Mouse (Mus musculus): Measurements from ENCODE around the gene Cdk6.

DNA sequence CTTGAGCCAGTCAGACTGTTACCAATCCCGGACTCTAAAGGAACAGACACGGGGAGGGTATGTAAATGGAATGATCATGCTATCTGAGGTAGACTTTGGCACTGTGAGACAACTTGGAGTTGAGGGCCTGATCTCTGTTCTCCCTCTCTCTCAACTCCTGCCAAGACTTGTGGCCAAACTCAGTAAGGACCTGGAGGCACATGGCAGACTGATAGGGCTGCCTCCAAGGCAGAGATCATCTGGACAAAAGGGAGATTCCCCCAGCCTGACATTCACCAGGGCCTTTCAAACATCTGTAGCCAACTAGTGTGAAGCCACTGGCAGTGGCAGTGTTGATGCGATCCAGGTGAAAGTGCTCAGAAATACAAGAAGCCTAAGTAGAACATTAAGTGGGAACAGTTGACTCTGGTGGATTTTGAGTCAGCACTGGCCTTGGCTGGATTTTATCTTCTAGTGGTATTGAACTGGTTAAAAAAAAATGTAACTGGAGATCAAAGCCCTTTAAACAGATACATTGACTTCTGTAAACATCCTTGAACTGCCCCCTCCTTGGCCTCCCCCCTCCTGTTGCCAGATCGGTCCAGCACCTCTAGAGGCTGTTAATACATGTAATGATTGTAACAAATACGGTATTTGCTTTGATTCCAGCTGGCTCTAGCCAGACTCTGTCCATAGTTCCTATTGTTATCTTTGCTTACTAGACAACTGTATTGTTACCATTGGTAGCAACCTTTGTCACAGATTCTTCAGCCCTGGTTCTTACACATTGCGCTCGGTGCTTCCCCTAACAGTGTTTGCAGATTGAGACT lies 125.0 kb downstream of the Cdk6 start:
- TF ChIP-seq POLR2A (IDR thresholded peaks at IDR 0.05; ENCODE audit: low read depth, low read length) (no peak), CTCF (IDR thresholded peaks at IDR 0.05; ENCODE audit: extremely low read depth, insufficient read depth, insufficient read length, insufficient replicate concordance) (no peak)

Data from spleen, adult 2 months (tissue).